Mouse (Mus musculus) cerebellum, adult 2 months (tissue): ENCODE results near the gene Tmem14a.

ENCODE experiments used
- CTCF ChIP-seq: fragments of 200-500 bp; IDR thresholded peaks from 2 replicates; pipeline ENCODE4 v1.5.1; 2011; ENCODE audit warnings: low read depth, mild to moderate bottlenecking, control low read depth, low read length, moderate library complexity, borderline replicate concordance; ENCODE audit not compliant: insufficient read depth
- POLR2A ChIP-seq: fragments of 200-500 bp; IDR thresholded peaks from 2 replicates; pipeline ENCODE4 v1.6.1; 2011; ENCODE audit warnings: low read length, control low read depth, borderline replicate concordance; ENCODE audit not compliant: insufficient read depth

- no peak for TF ChIP-seq POLR2A
- TF ChIP-seq CTCF, result no peak
Observed at GRCm38 (mm10) chr1:21244290-21244960, 26.1 kb downstream of the Tmem14a start.
